Mouse (Mus musculus): ENCODE measurements around the gene Tkfc.
"Not testable (repeated sequence)": the region's sequence is repeated elsewhere in the genome, so short reads cannot be mapped to it uniquely, and the experiment has no call there.

The Tkfc gene

GRCm38 (mm10) chr19:10587231-10587630 is 18.2 kb downstream of the Tkfc start:
- DNase-seq: no peak

GRCm38 (mm10) chr19:10585112-10585511 is 20.3 kb downstream of the Tkfc start:
- no peak for DNase-seq

DNA sequence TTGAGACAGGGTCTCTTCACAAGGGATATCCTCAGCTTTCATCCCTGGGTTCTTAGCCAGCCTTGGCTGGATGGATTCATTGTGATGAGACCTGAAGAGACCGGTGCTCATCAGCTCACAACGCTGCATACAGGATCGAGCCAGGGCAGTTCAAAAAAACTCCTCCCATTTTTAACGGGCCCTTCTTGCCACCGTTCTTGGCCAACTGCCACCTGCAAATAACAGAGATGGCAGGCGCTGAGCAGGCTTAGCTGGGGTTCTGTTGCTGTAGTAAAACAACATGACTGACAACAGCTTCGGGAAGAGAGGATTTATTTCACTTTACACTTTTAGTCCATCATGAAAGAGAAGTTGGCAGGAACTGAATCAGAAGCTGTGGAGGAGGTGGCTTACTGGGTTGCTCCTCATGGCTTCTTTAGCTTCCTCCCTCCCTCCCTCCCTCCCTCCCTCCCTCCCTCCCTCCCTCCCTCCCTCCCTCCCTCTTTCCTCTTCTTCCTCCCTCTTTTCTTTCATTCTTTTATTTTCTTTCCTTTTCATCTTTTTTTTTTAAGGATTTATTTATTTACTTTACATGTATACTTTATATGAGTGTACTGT is 21.8 kb downstream of the Tkfc start:
- no peak for DNase-seq

DNA sequence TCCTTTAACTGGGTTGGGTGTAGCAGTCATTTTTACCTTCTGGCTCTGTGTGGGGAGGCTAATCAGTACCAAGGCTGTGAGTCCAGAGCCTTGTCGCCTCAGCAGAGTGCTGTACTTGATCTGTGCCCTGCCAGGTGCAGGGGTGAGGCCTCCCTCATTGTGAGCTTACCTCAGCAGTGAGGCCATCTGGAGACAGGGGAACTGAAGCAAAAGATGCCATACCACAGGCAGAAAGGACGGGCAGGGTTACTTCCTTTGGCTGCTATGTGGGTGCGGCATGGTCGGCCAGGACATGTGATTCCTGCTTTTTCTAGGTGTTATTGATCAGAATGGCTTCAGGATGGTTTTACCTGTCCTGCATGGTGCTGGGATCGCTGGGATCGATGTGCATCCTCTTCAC is 23.5 kb downstream of the Tkfc start:
- DNase-seq: no peak

- DNase-seq: no peak
These were observed 24.7 kb downstream of the Tkfc start for GRCm38 (mm10) chr19:10580761-10581160.

DNA sequence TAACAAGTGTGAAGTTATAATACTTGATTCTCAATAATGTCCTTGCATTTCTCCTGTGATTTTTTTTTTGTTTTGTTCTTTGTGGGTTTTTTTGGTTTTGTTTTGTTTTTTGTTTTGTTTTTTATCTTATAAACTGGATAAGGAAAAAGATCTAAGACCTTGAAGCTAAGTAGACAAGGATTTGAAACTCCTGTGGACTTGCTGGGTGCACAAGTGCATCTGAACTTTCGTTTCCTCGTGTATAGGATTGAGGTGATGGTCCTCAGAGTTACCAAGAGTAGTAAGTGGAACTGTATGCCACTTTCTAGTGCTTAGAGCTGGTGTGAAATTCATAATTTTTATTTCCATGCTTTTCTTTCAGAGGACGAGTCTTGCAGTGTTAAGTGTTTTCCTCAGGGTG is 25.4 kb downstream of the Tkfc start:
- no peak for DNase-seq

- DNase-seq: peak; percentile 93
These were observed 28.5 kb downstream of the Tkfc start, which contains the start of the genes Cyb561a3 and Tmem138 for GRCm38 (mm10) chr19:10576690-10577561. Gene Cyb561a3, plus strand, starts transcription at chr19:10577172. Gene Tmem138, minus strand, starts transcription at chr19:10577362.

DNA sequence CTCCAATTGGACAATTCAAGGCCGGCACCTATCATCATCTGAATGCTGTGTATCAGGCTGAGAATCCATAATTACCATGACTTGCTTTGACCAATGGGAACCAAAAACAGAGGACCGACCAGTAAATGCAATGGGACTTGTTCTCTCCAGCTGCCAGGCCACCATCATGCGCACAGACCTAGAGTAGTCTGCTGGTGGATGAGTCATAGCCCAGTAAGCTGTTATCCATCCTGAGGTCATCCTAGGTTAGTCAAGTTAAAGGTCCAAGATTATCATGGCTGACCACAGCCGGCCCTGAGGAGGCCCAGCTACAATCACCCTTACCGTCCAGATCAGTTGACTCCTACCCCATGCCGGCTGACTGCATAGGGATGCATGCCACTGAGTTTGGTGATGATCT is 35.8 kb downstream of the Tkfc start:
- DNase-seq: no peak

DNA sequence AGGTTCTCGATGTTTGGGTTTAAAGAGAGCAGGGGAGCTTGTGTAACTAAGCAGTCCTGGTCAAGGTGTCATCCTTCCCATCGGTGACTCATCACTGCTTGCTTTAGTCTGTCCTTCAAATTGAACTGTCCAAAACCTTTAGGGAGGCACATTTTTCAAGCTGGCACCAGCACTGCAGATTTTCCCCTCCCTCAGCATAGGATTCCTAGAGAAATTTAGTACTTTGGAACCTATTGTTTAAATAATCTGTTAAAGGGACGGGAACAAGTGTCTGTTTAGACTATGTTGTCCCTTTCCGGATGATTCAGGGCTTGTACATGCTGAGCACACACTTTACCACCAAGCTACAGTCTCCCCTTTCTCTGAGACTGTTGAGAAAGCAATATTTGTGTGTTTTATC is 40.2 kb downstream of the Tkfc start:
- no peak for DNase-seq

DNA sequence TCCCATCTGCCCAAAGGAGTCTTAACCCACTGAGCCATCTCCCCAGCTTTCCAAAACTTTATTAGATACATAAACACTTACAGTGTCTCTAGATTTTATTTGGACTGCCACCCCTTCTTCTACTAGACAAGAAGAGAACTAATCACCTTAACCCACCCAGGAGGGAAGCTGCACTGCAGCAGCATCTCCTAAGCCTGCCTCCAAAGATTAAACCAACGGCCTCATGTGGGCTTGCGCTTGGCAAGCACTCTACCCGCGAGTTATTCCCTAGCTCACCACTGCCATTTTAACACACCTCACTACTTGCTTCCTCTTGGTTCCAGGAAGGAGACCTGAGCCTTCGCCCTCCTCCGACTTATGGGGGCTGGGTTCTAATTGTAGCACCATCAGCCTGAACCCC is 41.2 kb downstream of the Tkfc start:
- DNase-seq: no peak

- DNase-seq: no peak
These were observed 43.1 kb downstream of the Tkfc start for GRCm38 (mm10) chr19:10562351-10562750.

- DNase-seq: no peak
These were observed 43.7 kb downstream of the Tkfc start for GRCm38 (mm10) chr19:10561558-10562314.

DNA sequence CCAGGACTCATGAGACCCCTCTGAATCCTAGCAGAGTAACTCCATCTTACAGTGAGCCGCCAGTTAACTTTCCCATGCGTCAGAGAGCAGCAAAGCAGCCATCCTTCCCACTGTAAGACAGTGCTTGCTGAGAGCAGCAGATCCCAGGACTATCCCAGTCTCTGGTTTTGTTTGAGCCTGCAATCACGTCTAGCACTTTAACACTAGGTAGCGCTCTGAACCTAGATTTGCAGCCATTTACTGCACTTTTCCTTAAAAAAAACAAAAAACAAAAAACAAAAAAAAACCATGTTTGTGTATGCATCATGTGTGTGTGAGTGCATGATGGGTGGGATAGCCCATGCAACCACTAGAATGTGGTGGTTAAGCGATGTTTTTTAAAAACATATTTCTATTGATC is 45.3 kb downstream of the Tkfc start:
- no peak for DNase-seq

- DNase-seq: not testable (repeated sequence)
These were observed 47.5 kb downstream of the Tkfc start for GRCm38 (mm10) chr19:10557837-10558375.

- DNase-seq: no peak
These were observed 48.0 kb downstream of the Tkfc start for GRCm38 (mm10) chr19:10557430-10557829.

DNA sequence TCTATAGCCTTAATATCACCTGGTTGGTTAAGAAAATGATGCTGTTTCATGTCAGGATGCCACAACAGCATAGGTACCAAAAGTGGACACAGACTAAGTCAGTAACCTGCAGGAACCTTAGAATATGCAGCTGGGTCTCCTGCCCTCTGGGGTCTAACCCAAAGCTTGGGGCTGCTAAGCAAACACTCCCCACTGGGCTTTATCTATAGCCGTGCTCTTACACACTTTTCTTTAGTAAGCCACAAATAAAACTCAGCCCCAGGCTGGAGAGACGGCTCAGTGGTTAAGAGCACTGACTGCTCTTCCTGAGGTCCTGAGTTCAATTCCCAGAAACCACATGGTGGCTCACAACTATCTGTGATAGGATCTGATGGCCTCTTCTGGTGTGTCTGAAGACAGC is 48.5 kb downstream of the Tkfc start:
- DNase-seq: no peak

- DNase-seq: peak; percentile 85
These were observed 49.6 kb downstream of the Tkfc start, which contains the start of gene Tmem216 for GRCm38 (mm10) chr19:10555624-10556510. Gene Tmem216, minus strand, starts transcription at chr19:10556238.

GRCm38 (mm10) chr19:10539454-10539853 is 66.0 kb downstream of the Tkfc start:
- DNase-seq: no peak

Measured in lung, postnatal 14 days (tissue).